Comparison of ENCODE assay signal across 9 mouse cellular contexts in genomic region chr3:83769036-83769410, GRCm38 (mm10). TPM values are rescaled to one million over a fixed set of nuclear protein-coding genes. Genes with fewer than 3 reads are reported as not detected.
DNase-seq lines count a peak whose midpoint lies in the region; ATAC-seq and TF ChIP-seq lines count a peak whose summit lies in the region.
"Had no signal": no experiment of that assay in that cellular context is flagged by ENCODE, and none has a peak within 500 bp of the region (broad histone marks: within the 10 kb centered on the region; RNA-seq: fewer than 3 reads in every experiment).

No protein-coding gene starts in this region.

- TF ChIP-seq EP300 in heart, postnatal 0 days (IDR thresholded peaks at IDR 0.05; ENCODE audit: low read depth), result no peak

- H3K9me3 ChIP-seq in heart, postnatal 0 days (replicated peaks; ENCODE audit: control insufficient read depth, low read length), result no peaks in the 10 kb centered on the region
- H3K9me3 ChIP-seq in embryonic facial prominence, embryonic 11.5 days (replicated peaks; ENCODE audit: control insufficient read depth, low read length), result no peaks in the 10 kb centered on the region
- H3K9me3 ChIP-seq in hindbrain, embryonic 16.5 days (ENCODE audit: control insufficient read depth, low read length), result no peaks in the 10 kb centered on the region

- H3K27me3 ChIP-seq in heart, postnatal 0 days (ENCODE audit: control insufficient read depth, insufficient read depth, low read length), result peaks cover 49% of the 10 kb centered on the region
- no peaks in the 10 kb centered on the region for H3K27me3 ChIP-seq in embryonic facial prominence, embryonic 11.5 days (ENCODE audit: control insufficient read depth, insufficient read depth, low read length)
- no peaks in the 10 kb centered on the region for H3K27me3 ChIP-seq in hindbrain, embryonic 16.5 days (replicated peaks; ENCODE audit: control insufficient read depth, insufficient read depth, low read length)

- DNase-seq in heart, postnatal 0 days (ENCODE audit: low spot score), result no peak
- DNase-seq in heart, adult 8-10 months (ENCODE audit: low spot score), result no peak
- peak; percentile 24 for DNase-seq in embryonic facial prominence, embryonic 11.5 days (ENCODE audit: low spot score)
- peak; percentile 44 for DNase-seq in neural tube, embryonic 10.5 days (ENCODE audit: extremely low spot score, low spot score)
- DNase-seq in layer of hippocampus, adult 9-10 months (ENCODE audit: low spot score), result no peak
- no peak for DNase-seq in spleen, postnatal 4 days (ENCODE audit: low spot score in 2 of 2)
- DNase-seq in liver, result no peak
- DNase-seq: gastrocnemius, postnatal 14 days had no signal

- no peak overlapping the region for H3K9ac ChIP-seq in heart, postnatal 0 days (replicated peaks; ENCODE audit: low read depth, low read length)
- H3K9ac ChIP-seq in embryonic facial prominence, embryonic 11.5 days (replicated peaks; ENCODE audit: low read length), result peak overlapping the region; percentile 37; the same call in 1 of the 2 replicates
- H3K9ac ChIP-seq in hindbrain, embryonic 16.5 days (ENCODE audit: low read depth, low read length), result no peak overlapping the region

- no peak overlapping the region; the same call in 1 of the 2 replicates for H3K4me3 ChIP-seq in heart, postnatal 0 days (ENCODE audit: low read depth, low read length)
- peak overlapping the region; percentile 31 for H3K4me3 ChIP-seq in embryonic facial prominence, embryonic 11.5 days (ENCODE audit: low read depth, low read length)
- H3K4me3 ChIP-seq in hindbrain, embryonic 16.5 days (ENCODE audit: low read length), result peak overlapping the region; percentile 1; the same call in 1 of the 2 replicates

- H3K27ac ChIP-seq in heart, postnatal 0 days (ENCODE audit: low read depth), result no peak overlapping the region
- no peak overlapping the region for H3K27ac ChIP-seq in embryonic facial prominence, embryonic 11.5 days (replicated peaks; ENCODE audit: low read depth, low read length)
- no peak overlapping the region for H3K27ac ChIP-seq in hindbrain, embryonic 16.5 days (ENCODE audit: low read depth, low read length)

- H3K4me1 ChIP-seq in heart, postnatal 0 days (ENCODE audit: control insufficient read depth, insufficient read depth), result 0 out of 2 replicates have a peak, but pooled peaks cover 14% of the 10 kb centered on the region
- no peaks in the 10 kb centered on the region for H3K4me1 ChIP-seq in embryonic facial prominence, embryonic 11.5 days (ENCODE audit: control insufficient read depth, insufficient read depth, low read length)
- peaks cover 16% of the 10 kb centered on the region for H3K4me1 ChIP-seq in hindbrain, embryonic 16.5 days (ENCODE audit: control insufficient read depth, insufficient read depth, low read depth, low read length)

- ATAC-seq in heart, postnatal 0 days (ENCODE audit: insufficient read depth, low read depth), result 0 out of 2 replicates have a peak, but pooled peaks have one; percentile 21
- no peak for ATAC-seq in embryonic facial prominence, embryonic 11.5 days (replicated peaks; ENCODE audit: insufficient number of reproducible peaks, low FRiP score, low TSS enrichment, low read depth)
- no peak for ATAC-seq in hindbrain, embryonic 16.5 days

- no peaks in the 10 kb centered on the region; the same call in 1 of the 2 replicates for H3K36me3 ChIP-seq in heart, postnatal 0 days (replicated peaks; ENCODE audit: control insufficient read depth, insufficient read depth, low read length)
- H3K36me3 ChIP-seq in embryonic facial prominence, embryonic 11.5 days (replicated peaks; ENCODE audit: control insufficient read depth, insufficient read depth, low read depth, low read length), result peaks cover 2% of the 10 kb centered on the region; the same call in 1 of the 2 replicates
- H3K36me3 ChIP-seq in hindbrain, embryonic 16.5 days (ENCODE audit: control insufficient read depth, insufficient read depth, low read length), result no peaks in the 10 kb centered on the region

- peak; percentile 38 for TF ChIP-seq CTCF in heart, postnatal 0 days (IDR thresholded peaks at IDR 0.05; ENCODE audit: low read depth)

- 23% methylated on average over 10 of the region's 10 CpGs for WGBS in heart, postnatal 0 days
- 20% methylated on average over 10 of the region's 10 CpGs for WGBS in embryonic facial prominence, embryonic 11.5 days
- 10% methylated on average over 10 of the region's 10 CpGs for WGBS in hindbrain, embryonic 16.5 days

- no peak overlapping the region for H3K4me2 ChIP-seq in heart, postnatal 0 days (ENCODE audit: low read depth, low read length)
- H3K4me2 ChIP-seq in embryonic facial prominence, embryonic 11.5 days (ENCODE audit: low read depth, low read length), result peak overlapping the region; percentile 32
- H3K4me2 ChIP-seq in hindbrain, embryonic 16.5 days (ENCODE audit: low read length), result peak overlapping the region; percentile 33

RNA-seq across cellular contexts. Expression of gene Sfrp2, which starts 2.9 kb away (rescaled TPM):
- 50.4 and 101 TPM in 2 replicates for total RNA-seq in heart, postnatal 0 days (2014; rRNA removed; ENCODE audit: low replicate concordance)
- 49.5 and 65.3 TPM in 2 replicates for polyA plus RNA-seq in heart, postnatal 0 days (2015; fragmentation: Nextera tagmentation; extraction: Ambion mirVana)
- 1 to 10 TPM; 2.5 to 3.5 (median 3.1) TPM for total RNA-seq in heart, adult 8-10 months (2022)
- 160 and 212 TPM in 2 replicates for polyA plus RNA-seq in embryonic facial prominence, embryonic 11.5 days (2014; fragmentation: Nextera tagmentation; extraction: Ambion mirVana)
- polyA plus RNA-seq in hindbrain, embryonic 16.5 days (2015; fragmentation: Nextera tagmentation; extraction: Ambion mirVana), result 42.8 and 50.8 TPM in 2 replicates

Comparison
In these comparisons a context has a peak if more than half of its experiments do, and no peak if none do; other contexts are left out.
1. DNase-seq: peak in embryonic facial prominence, embryonic 11.5 days (single experiment) and neural tube, embryonic 10.5 days (single experiment); none in heart, postnatal 0 days (single experiment), heart, adult 8-10 months (single experiment), layer of hippocampus, adult 9-10 months (single experiment), spleen, postnatal 4 days (0 of 2) and liver (single experiment).